Comparison of ENCODE assay signal across 15 mouse cellular contexts in the genomic region with DNA sequence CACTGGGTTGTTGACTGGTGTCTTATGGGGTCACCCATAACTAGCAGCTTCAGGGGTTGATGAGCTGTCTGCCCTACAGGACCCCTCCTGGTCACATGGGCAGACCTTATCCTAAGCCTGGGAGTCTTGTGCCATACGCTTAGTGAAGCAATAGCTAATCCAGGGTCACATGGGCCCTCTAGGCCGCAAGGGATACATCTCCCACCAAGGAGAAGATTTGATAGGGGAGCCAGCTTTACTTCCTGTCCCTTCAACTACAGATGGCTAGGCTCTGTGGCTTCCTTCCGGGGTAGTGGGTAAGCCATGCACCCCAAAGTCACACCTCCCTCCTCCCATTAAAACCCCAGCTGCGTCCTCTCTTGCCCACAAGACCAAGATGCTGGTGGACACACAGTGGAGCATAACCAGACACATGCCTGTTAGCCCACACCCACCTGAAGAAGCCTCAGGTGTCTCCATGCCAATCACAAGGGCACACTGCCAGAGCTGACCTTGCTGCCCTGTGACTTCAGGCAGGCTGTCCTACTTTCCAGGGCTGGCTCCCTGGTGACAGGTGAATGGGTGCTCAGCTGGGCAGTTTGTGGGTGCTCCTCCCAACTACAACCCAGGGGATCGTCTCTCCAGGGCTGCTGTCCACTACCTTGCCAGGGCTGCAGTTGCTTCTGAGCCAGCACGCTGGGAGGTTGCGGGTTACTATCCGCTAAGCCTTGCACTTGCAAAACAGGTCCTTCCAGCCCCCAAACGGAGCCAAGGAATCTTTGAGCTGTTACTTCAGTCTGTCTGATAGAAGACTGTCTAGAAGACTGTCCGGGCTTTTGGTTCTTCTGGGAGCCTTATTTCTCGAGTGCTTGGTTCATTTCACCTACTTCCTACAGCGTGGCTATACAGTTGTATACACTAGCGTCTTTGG. TPM values are rescaled to one million over a fixed set of nuclear protein-coding genes. Genes with fewer than 3 reads are reported as not detected.
DNase-seq lines count a peak whose midpoint lies in the region; ATAC-seq and TF ChIP-seq lines count a peak whose summit lies in the region.
"Had no signal": no experiment of that assay in that cellular context is flagged by ENCODE, and none has a peak within 500 bp of the region (broad histone marks: within the 10 kb centered on the region; RNA-seq: fewer than 3 reads in every experiment).

Gpr132 (minus strand) TSS at position 51 of the 910 bp plus-strand sequence.

- TF ChIP-seq CTCF in spleen, adult 2 months (IDR thresholded peaks at IDR 0.05; ENCODE audit: extremely low read depth, insufficient read depth, insufficient read length, insufficient replicate concordance), result no peak
- TF ChIP-seq CTCF in cerebellum, adult 2 months (IDR thresholded peaks at IDR 0.05; ENCODE audit: borderline replicate concordance, insufficient read depth, low read depth, low read length), result no peak

- peak; percentile 84 for ATAC-seq in inflammation-experienced regulatory T-cells, adult 6 months
- ATAC-seq: forebrain, embryonic 16.5 days; Patski had no signal

- H3K4me3 ChIP-seq in spleen, adult 2 months (ENCODE audit: extremely low read depth, insufficient read depth, insufficient read length), result no peak within 1 kb of the TSS
- H3K4me3 ChIP-seq in cerebellum, adult 2 months (replicated peaks; ENCODE audit: insufficient read depth, low read depth, low read length), result no peak within 1 kb of the TSS
- H3K4me3 ChIP-seq: midbrain, embryonic 10.5 days; neural tube, embryonic 13.5 days had no signal

- H3K4me1 ChIP-seq in spleen, adult 2 months (ENCODE audit: control insufficient read depth, insufficient read depth, insufficient read length), result peaks cover 47% of the 10 kb centered on the region; the same call in 1 of the 2 replicates
- H3K4me1 ChIP-seq in cerebellum, adult 2 months (ENCODE audit: control insufficient read depth, insufficient read depth, low read length), result peaks cover 14% of the 10 kb centered on the region

- H3K27ac ChIP-seq in spleen, adult 2 months (ENCODE audit: insufficient read depth, low read length), result peak within 1 kb of the TSS; percentile 86
- no peak within 1 kb of the TSS for H3K27ac ChIP-seq in cerebellum, adult 2 months (ENCODE audit: insufficient read depth, low read length)
- H3K27ac ChIP-seq: midbrain, embryonic 10.5 days; neural tube, embryonic 13.5 days had no signal

- DNase-seq in adrenal gland, adult (ENCODE audit: inconsistent age in 2 of 2, low spot score in 1 of 2), result peak; percentile 41 to 67
- DNase-seq in adrenal gland, postnatal 10 days, result no peak
- DNase-seq in spleen, adult 2 months (ENCODE audit: low read depth in 1 of 2, low spot score in 2 of 2), result peak in 1 of 2 experiments; percentile 49
- no peak for DNase-seq in spleen, postnatal 4 days (ENCODE audit: low spot score in 2 of 2)
- peak; percentile 71 for DNase-seq in thymus, postnatal 25 days
- no peak for DNase-seq in embryo, embryonic 11 days
- no peak for DNase-seq in cerebellum, adult 2 months
- DNase-seq: kidney, adult 18-20 months; right cerebral cortex, postnatal 4 days had no signal

- no peaks in the 10 kb centered on the region for H3K27me3 ChIP-seq in spleen, adult 2 months (ENCODE audit: control insufficient read depth, insufficient read depth, low read length)
- H3K27me3 ChIP-seq in cerebellum, adult 2 months (ENCODE audit: control insufficient read depth, insufficient read depth, low read length), result no peaks in the 10 kb centered on the region; the same call in 1 of the 2 replicates
- H3K27me3 ChIP-seq: Patski had no signal

- 48% methylated on average over 13 of the region's 13 CpGs for WGBS in spleen, adult 2 months
- WGBS in cerebellum, adult 2 months, result 70% methylated on average over 13 of the region's 13 CpGs

- no peak for TF ChIP-seq POLR2A in spleen, adult 2 months (IDR thresholded peaks at IDR 0.05; ENCODE audit: low read depth, low read length)
- no peak for TF ChIP-seq POLR2A in cerebellum, adult 2 months (IDR thresholded peaks at IDR 0.05; ENCODE audit: borderline replicate concordance, insufficient read depth, low read length)

- no peaks in the 10 kb centered on the region for H3K36me3 ChIP-seq in spleen, adult 2 months (ENCODE audit: control insufficient read depth, insufficient read depth, low read length)
- H3K36me3 ChIP-seq: midbrain, embryonic 10.5 days; neural tube, embryonic 13.5 days had no signal

RNA-seq across cellular contexts. Expression of gene Gpr132, which starts in this region (rescaled TPM):
- 1 to 10 TPM; 1.1 to 1.2 TPM for total RNA-seq in adrenal gland, postnatal 10 days (2021)
- 77.9 and 81.1 TPM in 2 replicates for polyA plus RNA-seq in spleen, adult 2 months (2012; rRNA removed)
- 10 to 100 TPM; 71.4 to 79.0 (median 77.8) TPM for polyA plus RNA-seq in inflammation-experienced regulatory T-cells, adult 6 months (2017; shearing (Covaris generic))
- polyA plus RNA-seq in cerebellum, adult 2 months (2012; rRNA removed), result 0.05 and 0.08 TPM in 2 replicates
- total RNA-seq: layer of hippocampus, adult 8-10 months had no signal
- polyA plus RNA-seq: forebrain, embryonic 16.5 days; midbrain, embryonic 10.5 days; neural tube, embryonic 13.5 days; Patski had no signal

Comparison
In these comparisons a context has a peak if more than half of its experiments do, and no peak if none do; other contexts are left out.
1. RNA of gene Gpr132 (polyA plus RNA-seq): 77.9 to 81.1 TPM in spleen, adult 2 months and 71.4 to 79.0 TPM in inflammation-experienced regulatory T-cells, adult 6 months; 0.05 to 0.08 TPM in cerebellum, adult 2 months; every median in the first group is over 10 times any median in the second.
2. DNase-seq: peak in adrenal gland, adult (2 of 2) and thymus, postnatal 25 days (single experiment); none in adrenal gland, postnatal 10 days (single experiment), spleen, postnatal 4 days (0 of 2), embryo, embryonic 11 days (single experiment) and cerebellum, adult 2 months (0 of 2).